Mouse (Mus musculus) induced T-regulatory cell, adult 2 months (primary cell): ENCODE data around the gene Ralb.

Source experiments
- DNase-seq: peaks from one replicate; pipeline ENCODE4 v3.0.0-alpha.2; 2012; ENCODE audit warnings: low read depth

The Ralb gene

DNA sequence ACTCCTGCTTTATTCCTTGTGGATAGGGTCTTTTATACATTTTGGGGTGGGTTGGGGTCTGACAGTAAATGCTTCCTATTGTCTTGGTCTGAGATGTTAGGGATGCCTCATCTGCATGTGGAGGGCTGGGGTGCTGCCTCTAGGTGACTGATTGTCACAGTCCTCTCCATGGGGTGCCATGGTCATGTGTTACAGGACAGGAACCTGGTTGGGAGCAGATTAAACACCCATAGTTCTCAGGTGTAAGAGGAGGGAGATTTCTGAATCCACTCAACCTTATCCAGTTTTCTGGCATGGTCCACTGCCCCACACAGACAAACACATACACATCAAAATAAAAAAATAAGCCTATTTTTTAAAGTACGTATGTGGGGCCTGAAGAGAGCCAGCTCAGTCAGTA lies 12.1 kb downstream of the Ralb start:
- no peak for DNase-seq

DNA sequence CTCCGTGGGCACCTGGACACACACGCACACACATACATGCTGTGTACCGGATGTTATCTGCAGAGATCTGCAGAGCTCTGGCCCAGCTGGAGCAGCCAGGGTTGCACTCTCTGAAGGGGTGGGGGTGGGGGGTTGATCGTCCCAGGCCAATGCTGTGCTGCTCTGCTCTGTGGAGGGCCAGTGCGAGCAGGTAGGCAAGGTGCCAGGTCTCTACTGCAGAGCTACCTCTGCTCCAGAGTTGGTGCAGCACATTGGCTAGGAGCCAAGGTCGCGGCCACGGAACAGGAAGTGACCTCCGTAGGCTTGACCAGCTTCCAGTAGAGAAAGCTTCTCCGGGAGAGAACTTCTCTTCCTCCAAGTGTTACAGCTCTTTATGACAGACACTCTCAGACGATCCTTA lies 12.5 kb downstream of the Ralb start:
- no peak for DNase-seq

DNA sequence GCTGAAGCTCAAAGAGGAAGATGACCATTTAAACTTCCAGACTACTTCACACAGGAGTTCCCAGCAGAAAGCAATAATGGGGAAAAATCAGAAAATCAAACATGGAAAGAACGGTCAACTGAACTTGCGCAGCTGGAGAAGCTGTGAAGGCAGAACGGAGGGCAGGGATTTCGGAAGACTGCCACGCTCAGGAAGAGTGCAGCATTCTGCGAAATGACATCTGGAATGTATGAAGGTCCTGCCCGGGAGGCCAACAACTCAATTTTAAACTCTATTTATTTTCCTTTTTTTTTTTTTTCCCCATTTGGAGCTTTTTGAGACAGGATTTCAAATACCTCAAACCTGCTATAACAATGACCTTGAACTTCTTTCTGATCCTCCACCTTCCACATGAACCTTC lies 13.8 kb downstream of the Ralb start:
- DNase-seq: no peak

DNA sequence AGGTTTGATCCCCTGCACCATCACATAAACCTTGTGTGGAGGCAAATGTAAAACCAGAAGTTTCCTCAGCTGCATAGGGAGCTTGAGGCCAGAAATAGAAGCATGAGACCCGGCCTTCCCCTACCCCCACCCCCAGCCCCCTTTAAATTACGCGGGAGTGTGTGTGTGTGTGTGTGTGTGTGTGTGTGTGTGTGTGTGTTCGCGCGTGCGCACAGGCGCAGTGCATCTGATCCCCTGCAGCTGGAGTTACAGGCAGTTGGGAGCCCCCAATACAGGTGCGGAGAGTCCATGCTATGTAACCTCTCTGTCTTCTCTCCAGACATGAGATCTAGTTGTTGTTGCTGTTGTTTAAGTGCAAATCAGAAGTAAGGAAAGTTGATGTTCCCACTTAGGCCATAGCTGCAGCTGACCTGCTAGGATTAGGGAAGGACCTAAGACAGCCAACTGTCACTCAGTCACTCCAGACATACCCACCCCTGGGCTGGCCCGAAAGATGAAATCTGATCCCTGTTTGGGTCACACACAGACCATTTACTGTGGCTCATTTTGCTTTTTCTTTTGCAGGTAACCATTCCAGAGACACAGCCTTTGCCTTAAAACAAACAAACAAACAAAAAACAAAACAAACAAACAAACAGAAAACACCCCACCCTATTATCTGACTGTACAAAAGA lies 16.5 kb downstream of the Ralb start:
- DNase-seq: no peak

DNA sequence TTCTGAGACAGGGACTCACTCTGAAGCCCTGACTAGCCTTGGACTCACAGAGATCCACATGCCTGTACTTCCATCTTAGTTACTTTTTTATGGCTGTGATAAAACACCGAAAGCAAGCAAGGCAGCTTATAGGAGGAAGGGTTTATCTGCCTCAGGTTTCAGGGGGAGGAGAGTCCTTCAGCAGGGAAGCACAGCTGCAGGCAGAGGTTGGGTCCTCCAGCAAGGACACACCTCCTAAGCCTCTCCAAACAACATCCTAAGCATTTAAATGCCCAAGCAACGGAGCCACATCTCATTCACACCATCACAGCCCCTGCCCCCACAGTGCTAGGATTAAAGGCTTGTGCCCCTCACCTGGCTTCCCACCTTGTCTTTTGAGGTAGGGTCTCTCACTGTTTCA lies 18.8 kb downstream of the Ralb start:
- DNase-seq: no peak

DNA sequence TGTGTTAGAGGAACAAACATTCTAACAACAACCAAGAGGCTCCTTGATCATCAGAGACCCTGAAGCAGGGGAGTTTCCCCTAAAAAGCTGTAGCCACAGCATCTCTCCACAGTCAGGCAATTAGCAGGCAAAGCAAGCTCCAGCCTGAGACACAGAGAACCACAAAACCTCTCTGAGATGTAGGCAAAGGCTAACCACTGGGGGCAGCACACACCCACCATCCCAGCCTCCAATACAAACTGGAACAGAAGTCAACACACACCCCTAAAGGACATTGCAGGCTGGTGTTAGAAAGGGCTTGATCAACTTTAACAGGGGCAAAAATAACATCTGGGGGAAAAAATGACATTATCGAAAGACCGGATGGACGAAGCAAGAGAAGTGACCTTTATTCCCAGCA lies 20.1 kb downstream of the Ralb start:
- peak; percentile 23 for DNase-seq

DNA sequence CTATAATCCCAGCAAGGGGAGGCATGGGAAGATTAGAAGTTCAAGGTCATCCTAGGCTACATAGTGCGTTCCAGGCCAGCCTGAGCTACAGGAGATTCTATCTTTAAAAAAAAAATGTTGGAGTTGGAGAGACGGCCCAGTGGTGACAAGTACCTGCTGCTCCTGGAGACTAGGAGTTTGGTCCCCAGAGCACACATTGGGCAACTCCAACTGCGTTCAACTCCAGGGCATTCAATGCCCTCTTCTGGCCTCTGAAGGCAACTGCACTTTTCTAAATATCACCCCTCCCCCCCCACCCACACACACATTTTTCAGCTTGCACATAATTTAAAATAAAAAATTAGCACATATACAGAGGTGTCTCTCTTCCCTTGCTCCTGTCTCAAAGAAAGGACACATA lies 21.7 kb downstream of the Ralb start:
- DNase-seq: no peak

DNA sequence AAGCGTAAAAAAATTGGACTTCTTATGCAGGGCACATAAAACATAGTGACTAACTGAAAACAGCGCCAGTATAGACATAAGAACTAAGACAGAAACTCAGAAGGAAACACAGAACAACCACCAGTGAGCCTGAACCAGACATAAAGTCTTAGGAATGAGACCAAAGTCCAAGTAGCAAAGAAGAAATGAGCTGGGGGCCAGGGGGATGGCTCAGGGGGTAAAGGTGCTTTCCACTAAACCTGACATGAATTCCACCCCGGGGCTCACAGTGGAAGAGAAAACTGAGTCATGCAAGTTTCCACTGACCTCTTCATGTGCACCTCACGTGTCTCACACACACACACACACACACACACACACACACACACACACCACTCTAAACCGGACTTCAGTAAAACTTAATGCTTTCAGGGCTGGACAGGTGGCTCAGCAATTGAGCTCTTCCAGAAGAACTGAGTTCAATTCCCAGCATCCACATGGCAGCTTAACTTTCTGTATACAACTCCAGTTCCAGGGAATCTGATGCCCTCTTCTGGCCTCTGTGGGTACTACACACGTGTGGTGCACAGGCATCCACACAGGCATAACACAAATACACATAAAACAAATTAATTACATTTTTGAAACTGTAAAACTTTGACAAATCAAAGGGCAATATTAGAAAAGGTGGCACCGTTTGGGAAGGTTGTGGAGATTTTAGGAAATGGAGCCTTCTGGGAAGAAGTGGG lies 23.2 kb downstream of the Ralb start:
- DNase-seq: peak; percentile 29

DNA sequence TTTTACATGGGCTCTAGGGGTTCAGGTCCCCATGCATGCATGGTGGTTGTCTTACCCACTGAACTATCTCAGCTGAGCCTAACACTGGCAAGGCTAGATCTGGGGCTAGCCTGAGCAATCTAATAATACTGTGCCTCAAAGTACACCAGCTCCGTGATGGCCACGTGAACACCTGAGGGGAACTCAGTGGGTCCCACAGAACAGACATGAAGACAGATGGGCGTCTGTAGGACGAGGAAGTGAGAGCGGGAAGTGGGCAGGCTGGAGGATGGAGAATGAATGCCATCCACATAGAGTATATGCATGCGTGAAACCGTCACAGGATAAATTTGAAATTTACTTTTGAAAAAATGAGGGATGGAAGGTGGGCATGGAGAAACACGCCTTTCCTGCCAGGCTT lies 23.9 kb downstream of the Ralb start:
- DNase-seq: no peak

DNA sequence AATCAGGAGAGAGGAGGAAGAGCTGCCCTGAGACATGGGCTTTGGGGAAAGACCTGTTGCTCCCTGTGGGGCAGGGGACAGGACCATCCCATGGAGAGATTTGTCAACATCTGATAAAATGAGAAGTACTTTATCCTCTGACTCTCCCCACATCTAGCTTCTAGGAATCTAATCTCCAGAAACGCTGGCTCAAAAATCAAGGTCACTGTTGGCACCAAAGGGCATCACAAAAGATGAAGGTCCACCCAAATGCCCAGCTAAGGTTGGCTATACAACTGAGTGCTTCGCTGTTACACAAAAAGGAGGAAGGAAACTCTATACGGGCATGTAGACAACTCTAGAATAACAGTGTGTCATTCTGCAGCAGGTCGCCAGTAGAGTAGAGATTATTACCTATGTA lies 25.0 kb downstream of the Ralb start:
- no peak for DNase-seq

DNA sequence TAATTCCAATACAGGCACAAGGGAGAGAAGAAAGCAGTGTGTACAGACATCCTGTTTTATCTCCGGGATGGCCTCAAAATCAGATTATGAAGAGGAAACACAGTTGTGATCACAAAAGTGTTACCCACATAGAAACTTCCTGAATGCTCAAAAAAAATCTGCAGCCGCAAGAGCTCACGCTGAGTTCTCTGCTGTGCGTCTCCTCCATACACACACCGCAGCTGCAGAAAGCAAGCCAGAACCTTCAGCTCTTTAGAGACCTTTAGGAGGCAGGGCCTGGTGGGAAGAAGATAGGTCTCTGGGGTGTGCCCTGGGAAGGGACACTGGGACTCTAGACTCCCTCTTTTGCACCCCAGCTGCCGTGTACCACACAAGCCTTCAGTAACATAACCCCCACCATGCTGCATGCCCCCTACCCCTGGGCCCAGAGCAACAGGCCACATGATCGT lies 27.7 kb downstream of the Ralb start:
- peak; percentile 50 for DNase-seq

DNA sequence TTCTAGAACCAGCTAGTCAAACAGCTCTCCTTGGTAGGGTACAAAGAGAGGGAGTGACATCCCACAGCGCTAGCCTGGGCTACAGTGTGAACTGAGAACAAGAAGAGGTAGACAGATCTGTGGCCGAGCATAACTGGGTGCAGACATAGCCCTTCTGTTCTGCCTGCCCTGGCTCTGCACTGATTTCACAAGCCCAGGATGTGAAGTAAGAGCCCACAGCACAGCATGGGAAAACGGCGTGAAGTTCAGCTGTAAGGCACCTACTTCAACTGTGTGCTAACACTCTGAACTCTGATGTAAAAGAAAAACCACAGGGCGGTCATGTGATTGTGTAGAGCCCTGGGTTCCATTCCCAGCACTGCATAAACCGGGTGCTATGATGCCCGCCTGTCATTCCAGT lies 29.9 kb downstream of the Ralb start:
- DNase-seq: no peak

DNA sequence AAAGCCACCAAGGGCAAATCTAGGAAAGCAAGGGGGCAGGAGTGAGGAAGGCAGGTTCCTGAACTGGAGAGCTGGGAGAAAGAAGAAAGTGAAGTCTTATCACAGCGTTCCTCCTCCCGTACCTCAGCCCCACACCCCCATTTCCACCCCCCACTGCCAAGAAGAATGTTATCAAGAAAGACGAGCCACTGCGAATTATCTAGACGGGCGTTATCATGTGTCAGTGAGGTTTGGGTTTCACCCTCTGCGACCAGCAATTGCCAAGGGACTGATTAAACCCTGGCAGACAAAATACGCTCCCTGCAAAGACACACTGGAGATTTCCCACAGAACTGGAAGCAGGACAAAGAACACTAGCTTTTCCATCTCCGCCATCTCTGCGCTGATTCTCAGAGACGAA lies 31.9 kb downstream of the Ralb start:
- no peak for DNase-seq

DNA sequence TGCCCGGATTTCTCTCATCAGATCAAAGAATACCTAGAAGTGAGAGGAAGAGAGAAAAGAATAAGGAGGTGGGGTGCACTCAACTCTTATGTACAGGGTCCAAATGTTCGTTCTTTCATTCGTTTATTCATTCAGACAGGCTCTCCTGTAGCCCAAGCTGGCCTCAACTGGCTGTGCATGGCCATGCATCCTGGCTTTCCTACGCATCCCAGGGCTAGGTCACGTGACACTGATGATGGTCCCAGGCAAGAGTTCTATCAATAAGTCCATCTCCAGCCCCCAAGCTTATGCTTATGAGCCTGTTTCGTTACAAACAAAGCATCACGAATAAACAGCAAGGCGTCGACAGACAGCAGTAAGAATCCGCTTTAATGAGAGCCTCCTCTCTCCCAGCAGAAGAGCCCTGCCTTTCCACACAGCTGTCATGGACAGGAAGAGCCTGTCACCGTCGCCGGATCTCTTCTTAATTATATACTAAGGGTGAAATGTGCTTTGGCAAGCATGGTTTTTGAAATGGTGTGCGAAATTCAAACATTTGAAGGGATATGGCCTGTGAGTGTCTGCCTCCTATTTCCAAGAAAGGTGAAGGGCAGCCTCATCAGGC lies 32.7 kb downstream of the Ralb start:
- DNase-seq: no peak

DNA sequence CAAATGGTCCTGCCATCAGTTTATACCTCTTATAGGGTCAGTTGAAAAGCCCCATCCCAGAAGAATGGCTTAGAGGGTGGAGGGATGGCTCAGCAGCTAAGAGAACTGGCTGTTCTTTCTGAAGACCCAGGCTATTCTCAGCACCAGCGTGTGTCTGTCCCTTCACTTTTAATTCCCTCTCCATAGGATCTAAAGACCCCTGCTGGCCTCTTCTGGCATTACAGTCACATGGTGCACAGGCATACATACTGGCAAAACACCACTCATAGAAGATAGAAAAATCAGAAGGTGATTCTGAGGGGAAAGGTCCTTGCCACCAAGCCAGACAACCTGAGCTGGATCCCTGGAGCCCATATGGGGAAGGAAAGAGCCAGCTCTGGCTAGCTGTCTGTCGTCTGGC lies 41.2 kb downstream of the Ralb start:
- peak; percentile 67 for DNase-seq

DNA sequence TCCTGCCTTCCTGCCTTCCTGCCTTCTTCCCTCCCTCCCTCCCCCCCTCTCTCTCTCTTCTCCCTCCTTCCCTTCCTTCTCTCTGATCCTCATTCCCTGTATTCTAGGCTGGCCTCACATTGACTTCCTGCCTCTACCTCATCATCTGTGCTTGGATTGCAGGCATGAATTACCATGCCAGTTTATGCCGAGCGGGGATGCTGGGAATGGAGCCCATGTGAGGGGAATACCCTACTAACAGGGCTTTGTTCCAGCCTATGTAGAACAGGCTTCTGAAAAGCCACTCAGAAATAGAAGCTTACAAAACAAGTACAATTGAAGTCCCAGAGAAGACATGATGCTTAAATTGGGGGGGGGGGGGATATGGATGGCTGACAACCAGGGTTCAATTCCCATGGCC lies 44.5 kb downstream of the Ralb start:
- no peak for DNase-seq

DNA sequence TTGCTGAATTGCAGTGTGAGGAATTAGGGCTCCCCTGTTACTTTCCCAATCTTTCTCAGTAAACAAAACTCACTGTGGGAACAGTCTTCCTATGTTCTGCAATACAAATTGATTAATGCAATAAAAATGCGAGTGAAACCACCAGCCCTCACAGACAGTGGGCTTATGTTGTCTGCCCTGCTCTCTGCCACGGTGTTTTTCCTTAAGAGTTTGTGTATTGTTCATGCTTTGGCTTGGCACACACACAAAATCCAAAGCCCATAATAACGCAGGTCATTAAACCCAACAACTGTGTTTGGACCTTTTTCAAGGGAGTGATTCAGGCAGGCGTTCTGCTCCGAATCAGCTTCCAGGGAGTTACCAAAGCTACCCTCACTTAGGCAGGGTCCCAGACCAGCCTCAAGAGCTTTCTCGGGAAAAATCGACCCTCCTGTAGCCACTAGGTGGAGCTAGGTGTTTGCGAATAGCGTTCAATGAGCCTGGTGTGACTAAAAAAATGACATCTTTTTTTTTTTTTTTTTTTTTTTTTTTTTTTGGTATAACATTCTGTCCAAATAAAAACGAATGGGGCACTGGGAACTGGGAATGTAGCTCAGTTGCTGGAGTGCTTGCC lies 46.5 kb downstream of the Ralb start:
- DNase-seq: peak; percentile 70

DNA sequence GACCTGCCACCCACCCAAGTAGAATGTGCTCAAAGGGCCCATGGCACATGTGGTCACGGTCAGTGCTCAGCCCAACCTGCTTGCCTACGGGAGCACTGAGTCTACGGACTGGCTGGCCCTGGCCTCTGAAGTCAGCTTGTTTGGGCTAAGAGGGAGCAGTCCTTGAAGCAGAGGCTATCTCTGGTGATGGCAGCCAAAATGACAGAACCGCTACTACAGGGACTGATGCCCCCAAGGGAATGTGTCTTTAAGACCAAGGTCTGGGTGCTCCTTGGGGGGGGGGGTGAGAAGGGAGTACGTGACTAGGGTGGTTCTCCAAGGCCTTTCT lies 47.1 kb downstream of the Ralb start:
- DNase-seq: no peak

DNA sequence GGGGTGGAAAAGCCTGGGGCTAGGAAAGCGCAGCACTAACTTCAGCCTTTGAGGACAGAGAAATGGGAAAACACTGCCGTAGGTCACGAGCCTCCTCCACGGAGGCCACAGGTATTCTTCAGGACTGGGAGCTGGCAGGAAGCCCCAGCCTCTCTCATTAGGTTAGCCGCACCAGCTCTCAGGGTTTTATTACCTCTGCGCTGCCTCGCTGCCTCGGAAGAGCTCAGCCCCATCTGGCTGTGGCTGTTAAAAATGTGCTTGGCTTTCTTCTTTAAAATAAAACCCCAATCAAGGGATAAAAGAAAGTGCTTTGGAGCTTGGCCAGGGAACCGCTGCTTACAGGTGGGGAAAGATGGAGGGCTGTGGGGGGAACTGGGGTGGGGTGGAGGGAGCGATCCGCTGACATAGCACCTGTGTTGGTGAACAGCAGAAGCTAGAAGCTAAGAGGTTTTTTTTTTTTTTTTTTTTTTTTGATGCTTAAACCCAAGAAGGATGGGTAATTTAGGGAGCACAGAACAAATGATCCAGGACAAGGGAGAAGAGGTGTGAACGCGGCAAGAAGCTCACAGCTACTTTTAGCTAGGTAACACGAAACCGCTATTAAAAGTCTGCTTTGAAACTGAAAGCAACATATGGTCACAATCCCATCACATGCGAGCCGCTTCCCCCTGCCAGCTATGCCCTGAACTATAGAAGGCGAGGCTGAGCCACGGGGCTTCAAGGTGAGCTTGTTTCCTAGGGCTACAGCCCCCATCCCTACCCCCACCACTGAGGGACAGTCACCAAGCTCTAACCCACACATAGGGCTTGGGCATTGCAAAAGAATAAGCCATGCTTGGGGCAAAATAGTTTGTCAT lies 47.7 kb downstream of the Ralb start:
- peak; percentile 39 for DNase-seq

DNA sequence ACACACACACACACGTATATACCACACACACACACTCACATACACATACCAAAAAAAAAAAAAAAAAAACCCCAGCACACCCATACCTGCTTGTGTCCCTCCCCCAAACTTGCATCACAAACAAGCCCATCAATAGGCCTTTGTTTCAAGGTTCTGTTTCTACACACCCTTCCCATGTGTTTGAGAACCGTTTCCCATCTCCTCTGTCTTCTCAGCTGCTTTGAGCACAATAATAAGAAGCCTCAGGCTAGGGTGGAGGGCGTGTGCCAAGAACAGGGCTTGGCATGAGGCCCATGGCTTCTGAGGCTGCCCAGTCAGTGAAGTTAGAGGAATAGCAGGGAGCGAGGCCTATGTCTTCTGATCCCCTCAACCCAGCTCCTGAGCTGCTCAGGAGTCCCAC lies 50.9 kb downstream of the Ralb start:
- no peak for DNase-seq

DNA sequence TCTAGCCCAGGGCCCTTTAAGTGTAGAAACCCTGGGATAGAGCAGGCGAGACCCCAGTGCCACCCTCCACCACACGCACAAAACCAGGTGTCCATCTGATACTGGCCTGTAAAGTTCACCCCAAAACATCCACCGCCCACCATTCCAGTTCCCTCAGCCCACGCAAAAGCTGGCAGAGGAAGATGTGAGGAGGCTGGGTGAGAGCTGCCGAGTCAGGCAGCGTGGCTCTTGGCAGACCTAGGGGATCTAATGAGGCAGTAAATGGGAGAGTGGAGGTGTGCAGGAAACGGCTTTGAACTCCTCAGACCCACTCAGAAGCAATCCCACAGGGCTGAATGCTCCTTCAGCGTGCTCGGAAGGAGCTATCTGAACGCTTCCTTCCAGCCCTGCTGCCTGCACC lies 53.2 kb downstream of the Ralb start:
- DNase-seq: no peak

DNA sequence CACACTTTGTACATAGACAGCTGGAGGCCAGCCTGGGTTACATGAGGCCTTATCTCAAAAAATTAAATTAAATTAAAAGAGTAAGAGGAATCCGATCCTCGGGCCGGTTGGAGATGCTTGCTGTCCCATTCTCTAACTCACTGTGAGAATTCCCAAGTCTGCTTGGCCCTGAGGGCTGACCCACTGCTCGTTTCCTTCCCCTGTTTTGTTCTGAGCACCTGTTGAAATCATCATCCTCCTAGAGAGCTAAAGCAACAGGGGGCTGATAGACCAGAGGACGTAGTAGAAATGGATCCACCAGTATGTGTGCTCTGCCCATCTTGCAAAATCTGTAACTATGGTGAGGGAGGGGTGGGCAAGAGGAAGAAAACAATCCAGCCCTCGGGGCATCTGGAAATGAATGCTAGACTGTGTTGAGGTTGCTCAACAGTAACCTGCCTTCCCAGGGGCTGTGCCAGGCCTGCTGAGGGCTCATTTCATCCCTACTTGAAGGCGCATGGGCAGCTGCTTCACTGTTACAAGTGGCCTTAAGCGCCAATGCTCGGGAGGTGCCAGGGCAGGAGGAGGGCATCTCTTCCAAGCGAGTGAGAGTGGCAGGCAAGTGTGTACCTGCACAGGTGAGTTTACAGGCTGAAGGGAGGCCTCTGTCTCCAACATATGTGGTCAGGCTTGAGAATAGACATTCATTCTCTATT lies 53.8 kb downstream of the Ralb start:
- DNase-seq: no peak
